Mouse (Mus musculus) forebrain, postnatal 0 days (tissue): Measurements from ENCODE around the gene Zbtb38. TPM values are rescaled to one million over a fixed set of nuclear protein-coding genes. Genes with fewer than 3 reads are reported as not detected.

ENCODE experiments used
- ATAC-seq: fragments of 200-750 bp; cut with Nextera tagmentation; 2 replicates; pipeline ENCODE4 v1.8.0; 2017; ENCODE audit warnings: mild to moderate bottlenecking, moderate library complexity
- DNase-seq: peaks from one replicate; pipeline ENCODE4 v3.0.0-alpha.2; 2015
- H3K27ac ChIP-seq: fragments of 300-500 bp; sonication (generic); 2 replicates; pipeline ENCODE4 v1.5.1; 2014; ENCODE audit warnings: low read depth, mild to moderate bottlenecking, antibody characterized with exemption, low read length, moderate library complexity, mixed read lengths
- H3K27me3 ChIP-seq: fragments of 300-500 bp; sonication (generic); 2 replicates; pipeline ENCODE4 v1.6.1; 2014; ENCODE audit warnings: mild to moderate bottlenecking, low read length, mixed read lengths; ENCODE audit not compliant: insufficient read depth
- H3K36me3 ChIP-seq: fragments of 300-500 bp; sonication (generic); 2 replicates; pipeline ENCODE4 v1.6.1; 2014; ENCODE audit warnings: mild to moderate bottlenecking, moderate library complexity; ENCODE audit not compliant: insufficient read depth
- H3K4me1 ChIP-seq: fragments of 300-500 bp; sonication (generic); 2 replicates; pipeline ENCODE4 v1.6.1; 2014; ENCODE audit warnings: antibody characterized with exemption; ENCODE audit not compliant: insufficient read depth
- H3K4me2 ChIP-seq: fragments of 300-500 bp; sonication (generic); 2 replicates; pipeline ENCODE4 v1.6.1; 2014; ENCODE audit warnings: low read depth, mild to moderate bottlenecking, moderate library complexity
- H3K4me3 ChIP-seq: fragments of 300-500 bp; sonication (generic); 2 replicates; pipeline ENCODE4 v1.5.1; 2014; ENCODE audit warnings: low read depth, low read length, mixed read lengths
- H3K9ac ChIP-seq: fragments of 300-500 bp; sonication (generic); 2 replicates; pipeline ENCODE4 v1.6.1; 2014; ENCODE audit warnings: mild to moderate bottlenecking
- H3K9me3 ChIP-seq: fragments of 300-500 bp; sonication (generic); 2 replicates; pipeline ENCODE4 v1.6.1; 2016; ENCODE audit warnings: low read length
- CTCF ChIP-seq: sonication (generic); IDR thresholded peaks from 2 replicates; pipeline ENCODE4 v1.5.1; 2016; ENCODE audit warnings: antibody characterized with exemption, control low read depth, low read depth
- WGBS: fragments of 180-500 bp; shearing (Covaris S2); extraction: QIAGEN DNeasy Blood & Tissue Kit; methylation state at CpG from one replicate; pipeline ENCODE4 v1.1.7; 2014; 5-methylcytosine and 5-hydroxymethylcytosine counted together
- polyA plus RNA-seq: library from polyadenylated mRNA; unstranded; fragments of >200 nt; fragmentation: Nextera tagmentation; extraction: Ambion mirVana; gene quantifications from 2 replicates; pipeline ENCODE4 v1.2.1, GENCODE M21; 2015
- total RNA-seq: library from RNA; depleted of rRNA; stranded (reverse); fragments of >200 nt; gene quantifications from 2 replicates; pipeline ENCODE4 v1.2.3, GENCODE M21; 2014

Zbtb38 gene
- total and polyA plus RNA-seq, 2 experiments from 2014 or later, result 44.2 to 68.3 TPM

GRCm38 (mm10) chr9:96704935-96705334 is 47.7 kb downstream of the Zbtb38 start:
- ATAC-seq (no peak), DNase-seq (no peak)
- no peak overlapping the region for H3K27ac ChIP-seq
- peaks cover 7% of the 10 kb centered on the region; the same call in 1 of the 2 replicates for H3K36me3 ChIP-seq
- 93% methylated on average over 9 of the region's 9 CpGs for WGBS
- no peak for TF ChIP-seq CTCF
- H3K9ac ChIP-seq, result no peak overlapping the region
- H3K4me2 ChIP-seq, result no peak overlapping the region
- no peak overlapping the region for H3K4me3 ChIP-seq
- no peaks in the 10 kb centered on the region for H3K27me3 ChIP-seq
- H3K9me3 ChIP-seq, result no peaks in the 10 kb centered on the region
- no peaks in the 10 kb centered on the region for H3K4me1 ChIP-seq

- TF ChIP-seq CTCF, result no peak
- Histone ChIP-seq H3K36me3 (peaks cover 10% of the 10 kb centered on the region; the same call in 1 of the 2 replicates), H3K4me1 (no peaks in the 10 kb centered on the region), H3K4me2 (no peak overlapping the region), H3K9ac (no peak overlapping the region), H3K9me3 (0 out of 2 replicates have a peak, but pooled peaks cover 5% of the 10 kb centered on the region), H3K4me3 (no peak overlapping the region), H3K27me3 (no peaks in the 10 kb centered on the region), H3K27ac (no peak overlapping the region)
- DNase-seq (no peak), ATAC-seq (no peak)
- 79% methylated on average over 10 of the region's 10 CpGs for WGBS
These were observed 50.7 kb downstream of the Zbtb38 start for GRCm38 (mm10) chr9:96701891-96702290.

- peak; percentile 41 for TF ChIP-seq CTCF
- H3K4me2 ChIP-seq, result no peak overlapping the region
- no peak overlapping the region for H3K9ac ChIP-seq
- 96% methylated on average over 6 of the region's 6 CpGs for WGBS
- no peaks in the 10 kb centered on the region for H3K27me3 ChIP-seq
- 0 out of 2 replicates have a peak, but pooled peaks cover 5% of the 10 kb centered on the region for H3K9me3 ChIP-seq
- ATAC-seq (no peak), DNase-seq (no peak)
- no peak overlapping the region for H3K4me3 ChIP-seq
- no peaks in the 10 kb centered on the region for H3K4me1 ChIP-seq
- H3K27ac ChIP-seq, result no peak overlapping the region
- peaks cover 12% of the 10 kb centered on the region; the same call in 1 of the 2 replicates for H3K36me3 ChIP-seq
These were observed 53.2 kb downstream of the Zbtb38 start for GRCm38 (mm10) chr9:96699276-96700035.

- Histone ChIP-seq H3K27me3 (no peaks in the 10 kb centered on the region), H3K27ac (no peak overlapping the region), H3K4me3 (no peak overlapping the region), H3K9ac (no peak overlapping the region), H3K36me3 (peaks cover 8% of the 10 kb centered on the region; the same call in 1 of the 2 replicates), H3K9me3 (0 out of 2 replicates have a peak, but pooled peaks cover 5% of the 10 kb centered on the region), H3K4me2 (no peak overlapping the region), H3K4me1 (no peaks in the 10 kb centered on the region)
- no peak for TF ChIP-seq CTCF
- DNase-seq (no peak), ATAC-seq (no peak)
- WGBS, result 82% methylated on average over 14 of the region's 14 CpGs
These were observed 55.7 kb downstream of the Zbtb38 start for GRCm38 (mm10) chr9:96696788-96697492.

GRCm38 (mm10) chr9:96696141-96696561 is 56.5 kb downstream of the Zbtb38 start:
- Histone ChIP-seq H3K36me3 (0 out of 2 replicates have a peak, but pooled peaks cover 8% of the 10 kb centered on the region), H3K27ac (no peak overlapping the region), H3K4me2 (no peak overlapping the region), H3K9me3 (0 out of 2 replicates have a peak, but pooled peaks cover 5% of the 10 kb centered on the region), H3K4me3 (no peak overlapping the region), H3K9ac (no peak overlapping the region), H3K4me1 (no peaks in the 10 kb centered on the region), H3K27me3 (no peaks in the 10 kb centered on the region)
- 81% methylated on average over 12 of the region's 12 CpGs for WGBS
- ATAC-seq (no peak; the same call in 1 of the 2 replicates), DNase-seq (no peak)
- no peak for TF ChIP-seq CTCF

- no peaks in the 10 kb centered on the region for H3K9me3 ChIP-seq
- H3K27ac ChIP-seq, result no peak overlapping the region
- no peak overlapping the region for H3K4me2 ChIP-seq
- no peak for DNase-seq
- H3K4me3 ChIP-seq, result no peak overlapping the region
- ATAC-seq, result no peak
- H3K9ac ChIP-seq, result no peak overlapping the region
- no peaks in the 10 kb centered on the region for H3K27me3 ChIP-seq
- TF ChIP-seq CTCF, result no peak
- H3K36me3 ChIP-seq, result peaks cover 31% of the 10 kb centered on the region
- H3K4me1 ChIP-seq, result no peaks in the 10 kb centered on the region
- WGBS, result 49% methylated on average over 4 of the region's 4 CpGs
These were observed 62.2 kb downstream of the Zbtb38 start for GRCm38 (mm10) chr9:96690461-96690863.

GRCm38 (mm10) chr9:96689076-96689475 is 63.6 kb downstream of the Zbtb38 start:
- Histone ChIP-seq H3K4me3 (no peak overlapping the region), H3K4me1 (no peaks in the 10 kb centered on the region), H3K4me2 (no peak overlapping the region), H3K9ac (no peak overlapping the region), H3K9me3 (no peaks in the 10 kb centered on the region), H3K27ac (no peak overlapping the region), H3K36me3 (peaks cover 35% of the 10 kb centered on the region), H3K27me3 (no peaks in the 10 kb centered on the region)
- ATAC-seq (no peak), DNase-seq (no peak)
- WGBS, result 94% methylated on average over 4 of the region's 4 CpGs
- TF ChIP-seq CTCF, result no peak
